ENCODE assay signal across 19 mouse cellular contexts in the genomic region with DNA sequence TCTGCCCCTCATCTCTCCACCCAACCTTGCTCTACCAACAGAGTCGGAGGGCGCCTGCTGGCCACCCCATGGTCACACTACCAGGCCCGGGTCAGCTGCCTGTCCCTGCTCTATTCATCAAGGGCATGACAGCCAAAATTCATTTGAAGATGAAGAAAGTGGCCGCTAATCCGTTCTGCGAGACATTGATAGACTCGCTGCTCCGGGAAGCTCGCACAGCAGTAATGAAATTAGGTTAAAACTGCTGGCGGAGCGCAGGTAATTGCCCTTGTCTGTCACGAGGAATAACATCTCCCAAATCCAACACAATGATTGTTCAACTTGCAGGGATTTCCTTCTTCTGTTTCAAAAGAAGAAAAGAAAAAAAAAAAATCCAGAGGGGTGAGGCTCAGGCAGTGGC. TPM values are rescaled to one million over a fixed set of nuclear protein-coding genes. Genes with fewer than 3 reads are reported as not detected.
DNase-seq lines count a peak whose midpoint lies in the region; ATAC-seq and TF ChIP-seq lines count a peak whose summit lies in the region.
"Had no signal": no experiment of that assay in that cellular context is flagged by ENCODE, and none has a peak within 500 bp of the region (broad histone marks: within the 10 kb centered on the region; RNA-seq: fewer than 3 reads in every experiment).

No protein-coding gene starts in this region.

- no peak for TF ChIP-seq POLR2A in lung, adult 2 months (IDR thresholded peaks at IDR 0.05; ENCODE audit: borderline replicate concordance, extremely low read depth, low read depth, low read length)

- H3K36me3 ChIP-seq in hindbrain, embryonic 12.5 days: no peaks in the 10 kb centered on the region
- no peaks in the 10 kb centered on the region for H3K36me3 ChIP-seq in hindbrain, embryonic 11.5 days (ENCODE audit: control insufficient read depth, insufficient read depth, low read length)
- no peaks in the 10 kb centered on the region for H3K36me3 ChIP-seq in midbrain, postnatal 0 days (ENCODE audit: insufficient read depth, low read length)
- no peaks in the 10 kb centered on the region for H3K36me3 ChIP-seq in midbrain, embryonic 10.5 days
- H3K36me3 ChIP-seq: embryonic facial prominence, embryonic 10.5 days; embryonic facial prominence, embryonic 12.5 days; forebrain, embryonic 15.5 days had no signal

- no peaks in the 10 kb centered on the region for H3K9me3 ChIP-seq in hindbrain, embryonic 12.5 days (replicated peaks)
- H3K9me3 ChIP-seq in hindbrain, embryonic 11.5 days (ENCODE audit: control insufficient read depth, low read length): no peaks in the 10 kb centered on the region
- H3K9me3 ChIP-seq in midbrain, postnatal 0 days (ENCODE audit: low read length): no peaks in the 10 kb centered on the region
- no peaks in the 10 kb centered on the region for H3K9me3 ChIP-seq in midbrain, embryonic 10.5 days (replicated peaks)
- H3K9me3 ChIP-seq: embryonic facial prominence, embryonic 10.5 days; embryonic facial prominence, embryonic 12.5 days; forebrain, embryonic 13.5 days; forebrain, embryonic 15.5 days had no signal

- H3K4me2 ChIP-seq in hindbrain, embryonic 12.5 days (replicated peaks): no peak overlapping the region
- no peak overlapping the region for H3K4me2 ChIP-seq in hindbrain, embryonic 11.5 days (replicated peaks; ENCODE audit: low read depth, low read length)
- H3K4me2 ChIP-seq in midbrain, postnatal 0 days (ENCODE audit: low read depth, low read length, poor library complexity, severe bottlenecking): no peak overlapping the region
- H3K4me2 ChIP-seq: embryonic facial prominence, embryonic 12.5 days; forebrain, embryonic 13.5 days; forebrain, embryonic 15.5 days had no signal

- H3K4me1 ChIP-seq in hindbrain, embryonic 12.5 days: peaks cover 18% of the 10 kb centered on the region
- peaks cover 3% of the 10 kb centered on the region for H3K4me1 ChIP-seq in hindbrain, embryonic 11.5 days (replicated peaks; ENCODE audit: control insufficient read depth, insufficient read depth, low read length)
- H3K4me1 ChIP-seq in midbrain, postnatal 0 days (ENCODE audit: insufficient read depth, low read length): no peaks in the 10 kb centered on the region
- peaks cover 41% of the 10 kb centered on the region for H3K4me1 ChIP-seq in midbrain, embryonic 10.5 days
- H3K4me1 ChIP-seq in lung, adult 2 months (ENCODE audit: control insufficient read depth, insufficient read depth, low read length): no peaks in the 10 kb centered on the region

- TF ChIP-seq CTCF in midbrain, postnatal 0 days (IDR thresholded peaks at IDR 0.05): no peak
- TF ChIP-seq CTCF in lung, adult 2 months (IDR thresholded peaks at IDR 0.05; ENCODE audit: insufficient read depth, low read length): no peak

- no peak for ATAC-seq in hindbrain, embryonic 12.5 days (ENCODE audit: low FRiP score)
- ATAC-seq in hindbrain, embryonic 11.5 days (ENCODE audit: low FRiP score): no peak
- no peak for ATAC-seq in midbrain, postnatal 0 days (ENCODE audit: low FRiP score)
- ATAC-seq: forebrain, embryonic 13.5 days; forebrain, embryonic 15.5 days had no signal

- 76% methylated on average over 12 of the region's 12 CpGs for WGBS in hindbrain, embryonic 12.5 days
- 75% methylated on average over 12 of the region's 12 CpGs for WGBS in hindbrain, embryonic 11.5 days
- 57% methylated on average over 12 of the region's 12 CpGs for WGBS in midbrain, postnatal 0 days
- WGBS in midbrain, embryonic 10.5 days: 82% methylated on average over 12 of the region's 12 CpGs
- 88% methylated on average over 12 of the region's 12 CpGs for WGBS in lung, adult 2 months

- peak overlapping the region; percentile 31; the same call in 1 of the 2 replicates for H3K27ac ChIP-seq in hindbrain, embryonic 12.5 days
- H3K27ac ChIP-seq in hindbrain, embryonic 11.5 days (ENCODE audit: low read depth, low read length): no peak overlapping the region
- no peak overlapping the region for H3K27ac ChIP-seq in midbrain, postnatal 0 days (ENCODE audit: low read depth, low read length)
- H3K27ac ChIP-seq in midbrain, embryonic 10.5 days (replicated peaks): no peak overlapping the region; the same call in 1 of the 2 replicates
- H3K27ac ChIP-seq: embryonic facial prominence, embryonic 10.5 days; embryonic facial prominence, embryonic 12.5 days; forebrain, embryonic 13.5 days; forebrain, embryonic 15.5 days had no signal

- H3K9ac ChIP-seq in hindbrain, embryonic 12.5 days: no peak overlapping the region
- no peak overlapping the region for H3K9ac ChIP-seq in hindbrain, embryonic 11.5 days (ENCODE audit: low read depth, low read length)
- no peak overlapping the region for H3K9ac ChIP-seq in midbrain, postnatal 0 days (replicated peaks; ENCODE audit: low read length, poor library complexity, severe bottlenecking)
- H3K9ac ChIP-seq: embryonic facial prominence, embryonic 12.5 days; forebrain, embryonic 13.5 days; forebrain, embryonic 15.5 days had no signal

- no peak overlapping the region for H3K4me3 ChIP-seq in hindbrain, embryonic 12.5 days
- no peak overlapping the region for H3K4me3 ChIP-seq in hindbrain, embryonic 11.5 days (ENCODE audit: low read depth, low read length)
- H3K4me3 ChIP-seq in midbrain, postnatal 0 days (ENCODE audit: low read depth, low read length): no peak overlapping the region
- no peak overlapping the region for H3K4me3 ChIP-seq in midbrain, embryonic 10.5 days
- no peak overlapping the region for H3K4me3 ChIP-seq in lung, adult 2 months (replicated peaks; ENCODE audit: extremely low read depth, low read depth, low read length)
- H3K4me3 ChIP-seq: embryonic facial prominence, embryonic 10.5 days; embryonic facial prominence, embryonic 12.5 days; forebrain, embryonic 13.5 days; forebrain, embryonic 15.5 days had no signal

- H3K27me3 ChIP-seq in hindbrain, embryonic 12.5 days: no peaks in the 10 kb centered on the region; the same call in 1 of the 2 replicates
- H3K27me3 ChIP-seq in hindbrain, embryonic 11.5 days (ENCODE audit: control insufficient read depth, insufficient read depth, low read length): no peaks in the 10 kb centered on the region; the same call in 1 of the 2 replicates
- no peaks in the 10 kb centered on the region for H3K27me3 ChIP-seq in midbrain, postnatal 0 days (ENCODE audit: insufficient read depth, low read length)
- peaks cover 40% of the 10 kb centered on the region for H3K27me3 ChIP-seq in midbrain, embryonic 10.5 days (ENCODE audit: low read depth, poor library complexity, severe bottlenecking)
- H3K27me3 ChIP-seq: embryonic facial prominence, embryonic 12.5 days had no signal

- no peak for DNase-seq in hindbrain, embryonic 11.5 days (ENCODE audit: low spot score)
- peak; percentile 38 for DNase-seq in midbrain, postnatal 0 days (ENCODE audit: low spot score)
- DNase-seq in midbrain, embryonic 10.5 days (ENCODE audit: low spot score): no peak
- DNase-seq in retina, embryonic 14.5 days (ENCODE audit: low spot score): peak; percentile 45
- no peak for DNase-seq in lung, adult 2 months
- DNase-seq in spleen, postnatal 4 days (ENCODE audit: low spot score in 2 of 2): no peak
- DNase-seq: adrenal gland, adult 2 months; adrenal gland, postnatal 10 days; adrenal gland, postnatal 25 days; cerebellum, adult 11-12 months; cerebellum, adult 2 months; cerebellum, adult 9-10 months; cerebellum, postnatal 10 days; cerebellum, postnatal 25 days had no signal

RNA-seq across cellular contexts. Expression of a gene that starts 34.2 kb away (rescaled TPM):
- 50.6 and 51.2 TPM in 2 replicates for polyA plus RNA-seq in hindbrain, embryonic 12.5 days (2016; fragmentation: Nextera tagmentation; extraction: Ambion mirVana)
- polyA plus RNA-seq in hindbrain, embryonic 11.5 days (2014; fragmentation: Nextera tagmentation; extraction: Ambion mirVana): 58.7 and 61.1 TPM in 2 replicates
- total RNA-seq in midbrain, postnatal 0 days (2014; rRNA removed): 113 and 115 TPM in 2 replicates
- 70.6 and 73.0 TPM in 2 replicates for polyA plus RNA-seq in midbrain, postnatal 0 days (2015; fragmentation: Nextera tagmentation; extraction: Ambion mirVana)
- 62.3 and 65.2 TPM in 2 replicates for polyA plus RNA-seq in midbrain, embryonic 10.5 days (2016; fragmentation: Nextera tagmentation; extraction: Ambion mirVana)
- polyA plus RNA-seq in lung, adult 2 months (2012; rRNA removed): 44.7 and 52.1 TPM in 2 replicates

RNA-seq across cellular contexts. Expression of a gene that starts 34.4 kb away (rescaled TPM):
- polyA plus RNA-seq in hindbrain, embryonic 12.5 days (2016; fragmentation: Nextera tagmentation; extraction: Ambion mirVana): 27.3 and 31.5 TPM in 2 replicates
- 20.3 and 23.4 TPM in 2 replicates for polyA plus RNA-seq in hindbrain, embryonic 11.5 days (2014; fragmentation: Nextera tagmentation; extraction: Ambion mirVana)
- 28.8 and 39.9 TPM in 2 replicates for total RNA-seq in midbrain, postnatal 0 days (2014; rRNA removed)
- 38.6 and 39.0 TPM in 2 replicates for polyA plus RNA-seq in midbrain, postnatal 0 days (2015; fragmentation: Nextera tagmentation; extraction: Ambion mirVana)
- polyA plus RNA-seq in midbrain, embryonic 10.5 days (2016; fragmentation: Nextera tagmentation; extraction: Ambion mirVana): 32.4 and 34.1 TPM in 2 replicates
- 12.8 and 15.7 TPM in 2 replicates for polyA plus RNA-seq in lung, adult 2 months (2012; rRNA removed)

Comparison
In these comparisons a context has a peak if more than half of its experiments do, and no peak if none do; other contexts are left out.
1. DNase-seq: peak in midbrain, postnatal 0 days (single experiment) and retina, embryonic 14.5 days (single experiment); none in hindbrain, embryonic 11.5 days (single experiment), midbrain, embryonic 10.5 days (single experiment), lung, adult 2 months (single experiment) and spleen, postnatal 4 days (0 of 2).